Mouse (Mus musculus): ENCODE measurements at regions not wholly inside any gene's neighbourhood (a gene's known extent, or its start where the extent isn't known, plus 50 kb on each side); places are given as distances from the start of the nearest gene placed in this dataset.

GRCm38 (mm10) chr7:75063816-75064215 lies 245.2 kb downstream of the Sv2b start:
- no peak for DNase-seq

- no peak for DNase-seq
Observed at GRCm38 (mm10) chr7:75050231-75050630, 258.8 kb downstream of the Sv2b start.

- DNase-seq = no peak
Observed at GRCm38 (mm10) chr7:75049751-75050150, 259.3 kb downstream of the Sv2b start.

GRCm38 (mm10) chr7:75048822-75049221 lies 260.2 kb downstream of the Sv2b start:
- DNase-seq = no peak

GRCm38 (mm10) chr7:75047827-75048226 lies 261.2 kb downstream of the Sv2b start:
- no peak for DNase-seq

- DNase-seq = peak in 1 of 2 experiments; percentile 9
Observed at GRCm38 (mm10) chr7:75040871-75041270, 268.2 kb downstream of the Sv2b start.

- DNase-seq = peak; percentile 59 to 72
Observed at GRCm38 (mm10) chr7:75026191-75026590, 282.9 kb downstream of the Sv2b start.

GRCm38 (mm10) chr7:75021966-75022365 lies 287.1 kb downstream of the Sv2b start:
- no peak for DNase-seq

- peak; percentile 10 to 16 for DNase-seq
Observed at GRCm38 (mm10) chr7:75018640-75019039, 290.4 kb downstream of the Sv2b start.

GRCm38 (mm10) chr7:75008481-75008880 lies 300.6 kb downstream of the Sv2b start:
- no peak for DNase-seq

GRCm38 (mm10) chr7:74990198-74990597 lies 318.9 kb downstream of the Sv2b start:
- peak in 1 of 2 experiments; percentile 4 for DNase-seq

- peak; percentile 29 to 36 for DNase-seq
Observed at GRCm38 (mm10) chr7:74979479-74979878, 329.6 kb downstream of the Sv2b start.

GRCm38 (mm10) chr7:74975986-74976385 lies 333.1 kb downstream of the Sv2b start:
- DNase-seq = peak; percentile 6 to 7

GRCm38 (mm10) chr7:74974448-74974847 lies 334.6 kb downstream of the Sv2b start:
- DNase-seq = no peak

- DNase-seq = peak; percentile 59 to 64
Observed at GRCm38 (mm10) chr7:74944421-74945098, 364.5 kb downstream of the Sv2b start.

GRCm38 (mm10) chr7:74942917-74943316 lies 366.1 kb downstream of the Sv2b start:
- DNase-seq = peak; percentile 42 to 49

GRCm38 (mm10) chr7:74942146-74942545 lies 366.9 kb downstream of the Sv2b start:
- peak; percentile 78 to 82 for DNase-seq

GRCm38 (mm10) chr7:74929142-74929829 lies 374.7 kb upstream of the Slco3a1 start:
- DNase-seq = no peak

GRCm38 (mm10) chr7:74928226-74928927 lies 373.8 kb upstream of the Slco3a1 start:
- no peak for DNase-seq

GRCm38 (mm10) chr7:74926729-74927128 lies 372.1 kb upstream of the Slco3a1 start:
- no peak for DNase-seq

- DNase-seq = no peak
Observed at GRCm38 (mm10) chr7:74924156-74924555, 369.6 kb upstream of the Slco3a1 start.

- DNase-seq = no peak
Observed at GRCm38 (mm10) chr7:74908311-74908962, 353.9 kb upstream of the Slco3a1 start.

GRCm38 (mm10) chr7:74907391-74907790 lies 352.8 kb upstream of the Slco3a1 start:
- no peak for DNase-seq

Data from cerebellum, postnatal 10 days (tissue).